ENCODE assay signal across 25 mouse cellular contexts in genomic region chr11:84730218-84730617, GRCm38 (mm10).
DNase-seq lines count a peak whose midpoint lies in the region; ATAC-seq lines count a peak whose summit lies in the region.
"Had no signal": no experiment of that assay in that cellular context is flagged by ENCODE, and none has a peak within 500 bp of the region (broad histone marks: within the 10 kb centered on the region; RNA-seq: fewer than 3 reads in every experiment).

No protein-coding gene starts in this region.

- 17% methylated on average over 8 of the region's 8 CpGs for WGBS in hindbrain, embryonic 11.5 days
- 12% methylated on average over 8 of the region's 8 CpGs for WGBS in hindbrain, embryonic 16.5 days

- no peak overlapping the region for H3K4me2 ChIP-seq in hindbrain, embryonic 11.5 days (replicated peaks; ENCODE audit: low read depth, low read length)
- no peak overlapping the region for H3K4me2 ChIP-seq in hindbrain, embryonic 16.5 days (ENCODE audit: low read length)
- H3K4me2 ChIP-seq: forebrain, embryonic 13.5 days; heart, embryonic 13.5 days; hindbrain, embryonic 14.5 days had no signal

- no peak overlapping the region for H3K27ac ChIP-seq in hindbrain, embryonic 11.5 days (ENCODE audit: low read depth, low read length)
- no peak overlapping the region for H3K27ac ChIP-seq in hindbrain, embryonic 16.5 days (ENCODE audit: low read depth, low read length)
- H3K27ac ChIP-seq: forebrain, embryonic 10.5 days; forebrain, embryonic 13.5 days; heart, adult 2 months; heart, embryonic 10.5 days; heart, embryonic 13.5 days; hindbrain, embryonic 14.5 days had no signal

- no peaks in the 10 kb centered on the region for H3K36me3 ChIP-seq in hindbrain, embryonic 11.5 days (ENCODE audit: control insufficient read depth, insufficient read depth, low read length)
- no peaks in the 10 kb centered on the region for H3K36me3 ChIP-seq in hindbrain, embryonic 16.5 days (ENCODE audit: control insufficient read depth, insufficient read depth, low read length)
- H3K36me3 ChIP-seq: forebrain, embryonic 10.5 days; heart, embryonic 10.5 days; heart, embryonic 13.5 days had no signal

- no peak overlapping the region for H3K4me3 ChIP-seq in hindbrain, embryonic 11.5 days (ENCODE audit: low read depth, low read length)
- H3K4me3 ChIP-seq in hindbrain, embryonic 16.5 days (ENCODE audit: low read length), result no peak overlapping the region
- H3K4me3 ChIP-seq: forebrain, embryonic 10.5 days; forebrain, embryonic 13.5 days; heart, adult 2 months; heart, embryonic 10.5 days; heart, embryonic 13.5 days had no signal

- H3K27me3 ChIP-seq in hindbrain, embryonic 11.5 days (ENCODE audit: control insufficient read depth, insufficient read depth, low read length), result no peaks in the 10 kb centered on the region
- H3K27me3 ChIP-seq in hindbrain, embryonic 16.5 days (replicated peaks; ENCODE audit: control insufficient read depth, insufficient read depth, low read length), result no peaks in the 10 kb centered on the region

- H3K9me3 ChIP-seq in hindbrain, embryonic 11.5 days (ENCODE audit: control insufficient read depth, low read length), result no peaks in the 10 kb centered on the region
- no peaks in the 10 kb centered on the region for H3K9me3 ChIP-seq in hindbrain, embryonic 16.5 days (ENCODE audit: control insufficient read depth, low read length)
- H3K9me3 ChIP-seq: forebrain, embryonic 10.5 days; forebrain, embryonic 13.5 days; heart, embryonic 10.5 days; heart, embryonic 13.5 days had no signal

- peak; percentile 65 for DNase-seq in hindbrain, embryonic 11.5 days (ENCODE audit: low spot score)
- peak; percentile 8 for DNase-seq in NIH3T3 (ENCODE audit: low read depth)
- peak; percentile 60 for DNase-seq in embryo, embryonic 10.5 days (ENCODE audit: low spot score)
- DNase-seq in kidney, adult 9 months, result no peak
- DNase-seq in testis, postnatal 10 days (ENCODE audit: low spot score), result no peak
- DNase-seq: adrenal gland, adult 8-10 months; adrenal gland, postnatal 25 days; cerebellum, adult 11-12 months; cerebellum, adult 8-10 months; cerebellum, postnatal 10 days; cerebellum, postnatal 36 days; gastrocnemius, postnatal 10 days; gastrocnemius, postnatal 36 days; heart, adult 2 months; heart, postnatal 14 days; heart, postnatal 4 days had no signal

- peak; percentile 38 for ATAC-seq in hindbrain, embryonic 11.5 days (ENCODE audit: low FRiP score)
- no peak for ATAC-seq in hindbrain, embryonic 16.5 days
- ATAC-seq: activated CD4-positive, CD25-positive, alpha-beta regulatory T cell, adult 4 months; CD4-positive, CD25-positive, alpha-beta regulatory T cell, adult 4 months; forebrain, embryonic 13.5 days; forebrain, embryonic 16.5 days had no signal

- peaks cover 6% of the 10 kb centered on the region; the same call in 1 of the 2 replicates for H3K4me1 ChIP-seq in hindbrain, embryonic 11.5 days (replicated peaks; ENCODE audit: control insufficient read depth, insufficient read depth, low read length)
- H3K4me1 ChIP-seq in hindbrain, embryonic 16.5 days (ENCODE audit: control insufficient read depth, insufficient read depth, low read depth, low read length), result peaks cover 5% of the 10 kb centered on the region
- H3K4me1 ChIP-seq: heart, embryonic 10.5 days; heart, embryonic 13.5 days had no signal

- H3K9ac ChIP-seq in hindbrain, embryonic 11.5 days (ENCODE audit: low read depth, low read length), result no peak overlapping the region
- no peak overlapping the region for H3K9ac ChIP-seq in hindbrain, embryonic 16.5 days (ENCODE audit: low read depth, low read length)
- H3K9ac ChIP-seq: forebrain, embryonic 13.5 days; heart, embryonic 13.5 days; hindbrain, embryonic 14.5 days had no signal

Comparison
In these comparisons a context has a peak if more than half of its experiments do, and no peak if none do; other contexts are left out.
1. DNase-seq: peak in hindbrain, embryonic 11.5 days (single experiment), NIH3T3 (single experiment) and embryo, embryonic 10.5 days (single experiment); none in kidney, adult 9 months (single experiment) and testis, postnatal 10 days (single experiment).